Mouse (Mus musculus): ENCODE measurements around the gene Apoc4.
A peak's percentile ranks its signal among the peaks of the same experiment; 100 is the strongest.

The Apoc4 gene

GRCm38 (mm10) chr7:19628536-19629360 is 52.5 kb downstream of the Apoc4 start:
- DNase-seq (ENCODE audit: low read depth, low spot score): peak; percentile 80

DNA sequence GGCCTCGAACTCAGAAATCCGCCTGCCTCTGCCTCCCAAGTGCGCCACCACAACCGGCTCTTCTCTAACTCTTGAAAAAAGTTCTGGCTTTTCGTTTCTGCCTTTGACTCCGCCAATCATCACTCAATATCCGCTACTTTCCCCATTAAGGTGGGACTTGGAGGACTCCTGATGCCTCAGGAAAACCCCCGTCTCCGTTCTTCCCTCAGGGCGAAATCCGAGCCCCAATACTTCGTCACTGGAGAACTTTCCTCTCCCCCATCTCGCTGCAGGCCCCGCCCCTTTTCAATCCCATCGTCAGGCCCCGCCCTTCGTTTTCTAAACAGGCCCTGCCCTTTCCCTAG is 53.1 kb downstream of the Apoc4 start:
- DNase-seq (ENCODE audit: low read depth, low spot score): no peak

Data from retina, postnatal 7 days (tissue).